Comparison of ENCODE assay signal across 20 mouse cellular contexts in genomic region chr9:102015516-102015915, GRCm38 (mm10).
"Had no signal": no experiment of that assay in that cellular context is flagged by ENCODE, and none has a peak within 500 bp of the region (broad histone marks: within the 10 kb centered on the region; RNA-seq: fewer than 3 reads in every experiment).

No protein-coding gene starts in this region.

- H3K4me1 ChIP-seq: limb, embryonic 10.5 days; limb, embryonic 13.5 days; liver, embryonic 13.5 days; midbrain, embryonic 12.5 days; midbrain, embryonic 15.5 days; neural tube, embryonic 13.5 days had no signal

- H3K4me3 ChIP-seq: layer of hippocampus, adult 2 months; limb, embryonic 10.5 days; limb, embryonic 13.5 days; liver, embryonic 13.5 days; midbrain, embryonic 12.5 days; midbrain, embryonic 15.5 days; myocyte; neural tube, embryonic 13.5 days had no signal

- ATAC-seq: midbrain, embryonic 15.5 days had no signal

- H3K27me3 ChIP-seq: limb, embryonic 13.5 days; liver, embryonic 13.5 days; midbrain, embryonic 12.5 days; midbrain, embryonic 15.5 days; neural tube, embryonic 13.5 days had no signal

- H3K9ac ChIP-seq: limb, embryonic 13.5 days; liver, embryonic 13.5 days; midbrain, embryonic 12.5 days; midbrain, embryonic 15.5 days; neural tube, embryonic 13.5 days had no signal

- H3K9me3 ChIP-seq: limb, embryonic 10.5 days; limb, embryonic 13.5 days; liver, embryonic 13.5 days; midbrain, embryonic 15.5 days had no signal

- H3K36me3 ChIP-seq: limb, embryonic 10.5 days; limb, embryonic 13.5 days; liver, embryonic 13.5 days; midbrain, embryonic 12.5 days; midbrain, embryonic 15.5 days; neural tube, embryonic 13.5 days had no signal

- H3K4me2 ChIP-seq: limb, embryonic 13.5 days; liver, embryonic 13.5 days; midbrain, embryonic 12.5 days; midbrain, embryonic 15.5 days; neural tube, embryonic 13.5 days had no signal

- H3K27ac ChIP-seq: kidney, postnatal 0 days; layer of hippocampus, adult 2 months; limb, embryonic 10.5 days; limb, embryonic 13.5 days; liver, embryonic 13.5 days; midbrain, embryonic 12.5 days; midbrain, embryonic 15.5 days; neural tube, embryonic 13.5 days; stomach, postnatal 0 days had no signal

- DNase-seq: kidney, adult 2 months; kidney, postnatal 25 days; layer of hippocampus, adult 9-11 months; liver, embryonic 13.5 days; lung, adult 2 months; lung, postnatal 14 days; lung, postnatal 4 days; right cerebral cortex, postnatal 14 days; right cerebral cortex, postnatal 4 days; thymus, adult 2 months; thymus, postnatal 14 days had no signal
